Mouse (Mus musculus) heart, adult 2 months (tissue): Measurements from ENCODE around the gene Ripk3. TPM values are rescaled to one million over a fixed set of nuclear protein-coding genes. Genes with fewer than 3 reads are reported as not detected.

Experiments used
- DNase-seq, 2 experiments: peaks; one replicate each; pipeline ENCODE4 v3.0.0; 2021
- H3K27ac ChIP-seq: fragments of 200-600 bp; 2 replicates; pipeline ENCODE4 v1.8.1; 2022
- H3K27me3 ChIP-seq: fragments of 200-500 bp; 2 replicates; pipeline ENCODE4 v1.6.1; 2012; ENCODE audit warnings: mild to moderate bottlenecking, low read length, inconsistent platforms, mixed read lengths; ENCODE audit not compliant: control insufficient read depth, insufficient read depth
- H3K36me3 ChIP-seq: fragments of 200-500 bp; 2 replicates; pipeline ENCODE4 v1.6.1; 2012; ENCODE audit warnings: low read length, inconsistent platforms; ENCODE audit not compliant: control insufficient read depth, insufficient read depth
- H3K4me1 ChIP-seq: fragments of 200-500 bp; 2 replicates; pipeline ENCODE4 v1.6.1; 2011; ENCODE audit warnings: low read length; ENCODE audit not compliant: control insufficient read depth, insufficient read depth
- H3K4me3 ChIP-seq: fragments of 200-600 bp; 2 replicates; pipeline ENCODE4 v1.8.1; 2022
- H3K79me2 ChIP-seq: fragments of 200-500 bp; replicated peaks from 2 replicates; pipeline ENCODE4 v1.6.1; 2012; ENCODE audit warnings: mild to moderate bottlenecking, inconsistent platforms, low read length, moderate library complexity, mixed read lengths; ENCODE audit not compliant: control insufficient read depth, insufficient read depth
- H3K9ac ChIP-seq: fragments of 200-500 bp; 2 replicates; pipeline ENCODE4 v1.6.1; 2012; ENCODE audit warnings: low read depth, mild to moderate bottlenecking, control low read depth, inconsistent platforms, low read length, mixed read lengths
- CTCF ChIP-seq: fragments of 200-600 bp; IDR thresholded peaks from 2 replicates; pipeline ENCODE4 v1.8.1; 2022; ENCODE audit warnings: antibody characterized with exemption, mild to moderate bottlenecking, moderate library complexity
- EP300 ChIP-seq: fragments of 200-500 bp; IDR thresholded peaks from 2 replicates; pipeline ENCODE4 v1.6.1; 2011; ENCODE audit warnings: low read depth, low read length, control low read depth; ENCODE audit not compliant: insufficient read depth
- POLR2A ChIP-seq: fragments of 200-500 bp; IDR thresholded peaks from 2 replicates; pipeline ENCODE4 v1.6.1; 2011; ENCODE audit warnings: mild to moderate bottlenecking, low read depth, low read length, control low read depth; ENCODE audit not compliant: insufficient read depth
- WGBS: fragments of 180-500 bp; shearing (Covaris S2); methylation state at CpG from one replicate; pipeline ENCODE4 v1.1.7; 2018; 5-methylcytosine and 5-hydroxymethylcytosine counted together
- intact Hi-C: fragments of 180-260 bp; cut with DNase I; formaldehyde crosslinking; loops from one replicate; pipeline ENCODE4 v1.15.1; 2025
- polyA plus RNA-seq: library from polyadenylated mRNA; depleted of rRNA; stranded (reverse); fragments of >200 nt; gene quantifications from 2 replicates; pipeline ENCODE4 v1.2.3, GENCODE M21; 2012
- total RNA-seq, 2 experiments: library from RNA; stranded (reverse); gene quantifications; 2 replicates each; pipeline ENCODE4 v1.2.3; 2021

Gene Ripk3
- total and polyA plus RNA-seq, 3 experiments, result 2.2 to 3.5 (median 2.4) TPM

- intact Hi-C loops, result no loop called here
- TF ChIP-seq POLR2A (no peak), CTCF (no peak), EP300 (no peak)
- no peak overlapping the region for H3K9ac ChIP-seq
- no peaks in the 10 kb centered on the region for H3K79me2 ChIP-seq
- no peak overlapping the region for H3K4me3 ChIP-seq
- H3K4me1 ChIP-seq, result no peaks in the 10 kb centered on the region; the same call in none of the 2 replicates
- 43% methylated on average over 11 of the region's 11 CpGs for WGBS
- DNase-seq, result peak in 1 of 2 experiments; percentile 19
- no peak overlapping the region for H3K27ac ChIP-seq
- no peaks in the 10 kb centered on the region for H3K36me3 ChIP-seq
- no peaks in the 10 kb centered on the region for H3K27me3 ChIP-seq
Measured at GRCm38 (mm10) chr14:55787731-55788130, 934 bp downstream of the Ripk3 start.

- no peak overlapping the region for H3K9ac ChIP-seq
- peak; percentile 28; the same call in 1 of the 2 replicates for TF ChIP-seq CTCF
- no peak for TF ChIP-seq EP300
- WGBS, result 51% methylated on average over 6 of the region's 6 CpGs
- no peaks in the 10 kb centered on the region for H3K27me3 ChIP-seq
- H3K4me3 ChIP-seq, result no peak overlapping the region
- intact Hi-C loops, result no loop called here
- H3K4me1 ChIP-seq, result peaks cover 4% of the 10 kb centered on the region
- DNase-seq, result peak in 1 of 2 experiments; percentile 19
- no peaks in the 10 kb centered on the region for H3K79me2 ChIP-seq
- H3K36me3 ChIP-seq, result no peaks in the 10 kb centered on the region
- peak overlapping the region; percentile 6 for H3K27ac ChIP-seq
Measured at GRCm38 (mm10) chr14:55785195-55785594, 3.5 kb downstream of the Ripk3 start.

GRCm38 (mm10) chr14:55783958-55784235 is 4.8 kb downstream of the Ripk3 start, which contains the start of gene Adcy4:
TSS of gene Adcy4 (minus strand) at chr14:55784095.
- TF ChIP-seq EP300 (no peak), POLR2A (peak; percentile 83), CTCF (no peak)
- H3K4me1 ChIP-seq, result peaks cover 4% of the 10 kb centered on the region
- H3K79me2 ChIP-seq, result no peaks in the 10 kb centered on the region
- H3K4me3 ChIP-seq, result peak within 1 kb of the TSS; percentile 50
- peak within 1 kb of the TSS; percentile 97 for H3K27ac ChIP-seq
- no peaks in the 10 kb centered on the region for H3K27me3 ChIP-seq
- no peaks in the 10 kb centered on the region for H3K36me3 ChIP-seq
- DNase-seq, result peak; percentile 63 to 65
- intact Hi-C loops, result loop anchor here (1.0 to 5.0 kb wide), 2 partner anchors 39 to 133 kb away; partner anchors contain the start of gene Nfatc4
- peak within 1 kb of the TSS; percentile 65 for H3K9ac ChIP-seq
- 6% methylated on average over 13 of the region's 13 CpGs for WGBS

GRCm38 (mm10) chr14:55783171-55783957 is 5.3 kb downstream of the Ripk3 start:
- Histone ChIP-seq H3K4me3 (peak overlapping the region; percentile 50), H3K79me2 (no peaks in the 10 kb centered on the region), H3K27me3 (no peaks in the 10 kb centered on the region), H3K9ac (peak overlapping the region; percentile 58), H3K36me3 (no peaks in the 10 kb centered on the region), H3K4me1 (peaks cover 4% of the 10 kb centered on the region), H3K27ac (peak overlapping the region; percentile 97)
- TF ChIP-seq EP300 (no peak), POLR2A (peak; percentile 73; the same call in 1 of the 2 replicates), CTCF (no peak)
- intact Hi-C loops, result loop anchor here (1.0 to 5.0 kb wide), 2 partner anchors 40 to 134 kb away; partner anchors contain the start of gene Nfatc4
- WGBS, result 3% methylated on average over 31 of the region's 31 CpGs
- peak; percentile 57 to 68 for DNase-seq

- Histone ChIP-seq H3K79me2 (no peaks in the 10 kb centered on the region), H3K4me1 (peaks cover 7% of the 10 kb centered on the region), H3K9ac (peak overlapping the region; percentile 65), H3K27ac (peak overlapping the region; percentile 97), H3K4me3 (peak overlapping the region; percentile 50), H3K36me3 (no peaks in the 10 kb centered on the region; the same call in 1 of the 2 replicates), H3K27me3 (no peaks in the 10 kb centered on the region)
- TF ChIP-seq EP300 (no peak), CTCF (no peak), POLR2A (no peak)
- intact Hi-C loops, result loop anchor here (5.0 kb wide), 1 partner anchor 135 kb away; no protein-coding TSS in a partner anchor
- DNase-seq, result peak in 1 of 2 experiments; percentile 30
- WGBS, result 32% methylated on average over 9 of the region's 9 CpGs
Measured at GRCm38 (mm10) chr14:55782361-55782960, 6.2 kb downstream of the Ripk3 start.
